Mouse (Mus musculus) thymus, adult 2 months (tissue): ENCODE data around the gene Pde1c. TPM values are rescaled to one million over a fixed set of nuclear protein-coding genes. Genes with fewer than 3 reads are reported as not detected.

ENCODE experiments used
- DNase-seq: peaks from one replicate; pipeline ENCODE4 v3.0.0; 2021
- H3K27ac ChIP-seq: fragments of 200-500 bp; 2 replicates; pipeline ENCODE4 v1.5.1; 2012; ENCODE audit warnings: low read length, control low read depth; ENCODE audit not compliant: control insufficient read depth, insufficient read depth
- H3K27me3 ChIP-seq: fragments of 200-500 bp; 2 replicates; pipeline ENCODE4 v1.6.1; 2012; ENCODE audit warnings: mild to moderate bottlenecking, low read length, moderate library complexity, mixed read lengths; ENCODE audit not compliant: control insufficient read depth, insufficient read depth
- H3K36me3 ChIP-seq: fragments of 200-500 bp; 2 replicates; pipeline ENCODE4 v1.6.1; 2012; ENCODE audit warnings: mild to moderate bottlenecking, low read length, moderate library complexity; ENCODE audit not compliant: control insufficient read depth, insufficient read depth
- H3K4me1 ChIP-seq: fragments of 200-500 bp; replicated peaks from 2 replicates; pipeline ENCODE4 v1.6.1; 2012; ENCODE audit warnings: low read length; ENCODE audit not compliant: control insufficient read depth, insufficient read depth
- H3K4me3 ChIP-seq: fragments of 200-500 bp; 2 replicates; pipeline ENCODE4 v1.5.1; 2012; ENCODE audit warnings: mild to moderate bottlenecking, low read length, control low read depth, moderate library complexity; ENCODE audit not compliant: control insufficient read depth, insufficient read depth
- CTCF ChIP-seq: fragments of 200-500 bp; IDR thresholded peaks from 2 replicates; pipeline ENCODE4 v1.5.1; 2012; ENCODE audit warnings: mild to moderate bottlenecking, control low read depth, low read length, moderate library complexity, borderline replicate concordance; ENCODE audit not compliant: control insufficient read depth, poor library complexity, insufficient read depth; ENCODE audit errors: extremely low read depth
- POLR2A ChIP-seq: fragments of 200-500 bp; IDR thresholded peaks from 2 replicates; pipeline ENCODE4 v1.6.1; 2012; ENCODE audit warnings: mild to moderate bottlenecking, low read length, control low read depth, moderate library complexity; ENCODE audit not compliant: control insufficient read depth, poor library complexity, insufficient read depth; ENCODE audit errors: extremely low read depth
- WGBS: fragments of 180-500 bp; shearing (Covaris S2); methylation state at CpG from one replicate; pipeline ENCODE4 v1.1.7; 2018; 5-methylcytosine and 5-hydroxymethylcytosine counted together
- polyA plus RNA-seq: library from polyadenylated mRNA; depleted of rRNA; stranded (reverse); fragments of >200 nt; gene quantifications from 2 replicates; pipeline ENCODE4 v1.2.3, GENCODE M21; 2012

Pde1c gene
- polyA plus RNA-seq, 1 experiment: 1.8 TPM

- H3K27me3 ChIP-seq: no peaks in the 10 kb centered on the region
These were observed 8.4 kb downstream of the Pde1c start for GRCm38 (mm10) chr6:56560474-56560888.

GRCm38 (mm10) chr6:56558711-56559110, 10.2 kb downstream of the Pde1c start:
- H3K27ac ChIP-seq: no peak overlapping the region
- H3K4me3 ChIP-seq: no peak overlapping the region
- H3K36me3 ChIP-seq: no peaks in the 10 kb centered on the region
- H3K4me1 ChIP-seq: no peaks in the 10 kb centered on the region
- 97% methylated on average over 2 of the region's 2 CpGs for WGBS
- no peak for DNase-seq
- H3K27me3 ChIP-seq: no peaks in the 10 kb centered on the region
- no peak for TF ChIP-seq CTCF
- TF ChIP-seq POLR2A: no peak

More at GRCm38 (mm10) chr6:56560474-56560888, 8.4 kb downstream of the Pde1c start:
- no peaks in the 10 kb centered on the region for H3K4me1 ChIP-seq
- WGBS: 98% methylated on average over 2 of the region's 2 CpGs
- H3K36me3 ChIP-seq: no peaks in the 10 kb centered on the region
- H3K4me3 ChIP-seq: no peak overlapping the region
- DNase-seq: no peak
- TF ChIP-seq CTCF (no peak), POLR2A (no peak)
- H3K27ac ChIP-seq: no peak overlapping the region

GRCm38 (mm10) chr6:56555848-56556247, 13.1 kb downstream of the Pde1c start:
- WGBS: 88% methylated on average over 3 of the region's 3 CpGs
- no peak overlapping the region for H3K27ac ChIP-seq
- no peak overlapping the region for H3K4me3 ChIP-seq
- no peaks in the 10 kb centered on the region for H3K27me3 ChIP-seq
- no peak for DNase-seq
- H3K4me1 ChIP-seq: no peaks in the 10 kb centered on the region
- no peak for TF ChIP-seq POLR2A
- no peak for TF ChIP-seq CTCF
- H3K36me3 ChIP-seq: no peaks in the 10 kb centered on the region

GRCm38 (mm10) chr6:56555382-56555781, 13.5 kb downstream of the Pde1c start:
- no peak overlapping the region for H3K4me3 ChIP-seq
- DNase-seq: no peak
- 85% methylated on average over 4 of the region's 4 CpGs for WGBS
- no peaks in the 10 kb centered on the region for H3K4me1 ChIP-seq
- H3K27ac ChIP-seq: no peak overlapping the region
- no peaks in the 10 kb centered on the region for H3K36me3 ChIP-seq
- TF ChIP-seq CTCF (no peak), POLR2A (no peak)
- no peaks in the 10 kb centered on the region for H3K27me3 ChIP-seq

- WGBS: 43% methylated on average over 4 of the region's 4 CpGs
- H3K27ac ChIP-seq: no peak overlapping the region
- no peak for TF ChIP-seq CTCF
- no peak for TF ChIP-seq POLR2A
- no peaks in the 10 kb centered on the region for H3K36me3 ChIP-seq
- no peaks in the 10 kb centered on the region for H3K4me1 ChIP-seq
- no peak overlapping the region for H3K4me3 ChIP-seq
- no peaks in the 10 kb centered on the region for H3K27me3 ChIP-seq
- no peak for DNase-seq
These were observed 17.9 kb downstream of the Pde1c start for GRCm38 (mm10) chr6:56551022-56551421.

GRCm38 (mm10) chr6:56540247-56540646, 28.7 kb downstream of the Pde1c start:
- no peaks in the 10 kb centered on the region for H3K4me1 ChIP-seq
- H3K27ac ChIP-seq: no peak overlapping the region
- no peak for DNase-seq
- TF ChIP-seq POLR2A (no peak), CTCF (no peak)
- no peaks in the 10 kb centered on the region for H3K36me3 ChIP-seq
- WGBS: 90% methylated on average over 5 of the region's 5 CpGs
- no peak overlapping the region for H3K4me3 ChIP-seq
- H3K27me3 ChIP-seq: no peaks in the 10 kb centered on the region

GRCm38 (mm10) chr6:56534653-56535052, 34.2 kb downstream of the Pde1c start:
- Histone ChIP-seq H3K4me1 (no peaks in the 10 kb centered on the region), H3K27me3 (no peaks in the 10 kb centered on the region), H3K36me3 (no peaks in the 10 kb centered on the region), H3K27ac (no peak overlapping the region), H3K4me3 (no peak overlapping the region)
- TF ChIP-seq CTCF (no peak), POLR2A (no peak)
- DNase-seq: no peak
